Mouse (Mus musculus) left cerebral cortex, adult 6 months (tissue): Measurements from ENCODE around the gene Mmd. TPM values are rescaled to one million over a fixed set of nuclear protein-coding genes. Genes with fewer than 3 reads are reported as not detected.

Experiments
- long read RNA-seq, 2 experiments: library from polyadenylated mRNA; unstranded; transcript quantifications; one replicate each; pipeline ENCODE4 v2.0.0; 2019 to 2020
- polyA plus RNA-seq: library from polyadenylated mRNA; unstranded; fragments of <200 nt; fragmentation: Nextera tagmentation; gene quantifications from 2 replicates; pipeline ENCODE4 v1.2.3, GENCODE M21; 2021

The Mmd gene
- polyA plus RNA-seq, result 51.5 and 91.5 TPM in 2 replicates
- long read RNA-seq, experiment 1, transcript Mmd-201 (7 exons, 2,677 nt), result major isoform, 206 of 266 reads
- long read RNA-seq, experiment 1, partial matches to known transcripts, result 50 of 266 reads
- long read RNA-seq, experiment 1, other reads (novel, unspliced or antisense), result 10 of 266 reads
- long read RNA-seq, experiment 2, transcript Mmd-201 (7 exons, 2,677 nt), result major isoform, 62 of 136 reads
- long read RNA-seq, experiment 2, partial matches to known transcripts, result 70 of 136 reads
- long read RNA-seq, experiment 2, other reads (novel, unspliced or antisense), result 4 of 136 reads

GRCm38 (mm10) chr11:90249025-90249650 lies at the start of gene Mmd:
TSS of gene Mmd (plus strand) at chr11:90249456.

Other genes starting within 250 kb of the Mmd start
- 1.1 and 1.8 TPM in 2 replicates for gene Pctp, start 246.6 kb upstream of the Mmd start, polyA plus RNA-seq
- gene Tmem100, start 219.1 kb upstream of the Mmd start, polyA plus RNA-seq, result 16.9 and 17.0 TPM in 2 replicates
- 7.2 and 11.2 TPM in 2 replicates for gene Gm45716, start 61.8 kb upstream of the Mmd start, polyA plus RNA-seq
- gene Hlf, start 141.4 kb downstream of the Mmd start, polyA plus RNA-seq, result 39.6 and 51.0 TPM in 2 replicates